Mouse (Mus musculus): ENCODE results near the gene Vax1. TPM values are rescaled to one million over a fixed set of nuclear protein-coding genes. Genes with fewer than 3 reads are reported as not detected.

The Vax1 gene
- not detected for total RNA-seq (2021)
- long read RNA-seq, experiment 1 = 0 reads
- long read RNA-seq, experiment 2 = 0 reads

DNA sequence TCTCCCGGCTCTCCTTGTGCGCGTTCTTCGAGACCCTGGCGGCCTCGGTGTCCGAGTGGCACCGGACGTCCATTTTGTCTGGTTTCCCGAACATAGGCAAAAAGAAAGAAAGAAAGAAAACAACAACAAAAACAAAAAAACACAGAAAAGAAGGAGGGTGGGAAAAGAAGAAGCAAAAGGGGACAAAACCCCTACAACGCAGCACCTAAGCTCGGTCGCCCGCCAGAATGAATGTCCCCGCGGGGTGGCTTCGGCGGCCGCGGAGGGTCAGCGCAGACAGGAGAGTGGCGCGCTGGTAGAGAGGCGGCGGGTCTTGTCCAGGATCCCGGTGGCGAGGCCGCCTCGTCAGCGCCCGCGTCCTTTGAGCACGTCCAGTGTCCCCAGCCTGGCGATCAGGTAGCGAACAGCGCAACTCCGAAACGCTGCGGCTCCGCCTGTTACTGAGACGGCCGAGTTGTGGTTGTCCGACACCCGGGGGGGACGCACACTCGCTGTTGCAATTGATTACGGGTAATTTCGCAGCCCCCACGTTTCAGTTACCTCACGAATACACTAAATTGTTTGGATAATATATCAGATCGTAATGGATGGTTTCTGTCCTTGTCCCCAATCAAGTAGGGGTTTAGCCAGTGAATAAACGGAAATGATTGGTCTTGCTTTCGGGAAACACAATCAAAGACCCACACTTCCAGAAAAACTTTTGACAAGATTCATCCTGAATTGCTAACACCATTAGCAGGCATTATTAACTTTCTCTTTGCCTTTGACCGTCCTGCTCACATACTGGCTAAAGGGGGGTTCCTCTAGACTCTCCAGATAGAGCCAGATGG is at the start of gene Vax1:
Gene Vax1, minus strand, starts transcription at position 121 of the 830 bp plus-strand sequence.
- peak in 1 of 2 experiments; percentile 25 for DNase-seq

GRCm38 (mm10) chr19:59218991-59219390 is 49.1 kb upstream of the Vax1 start, which contains the start of gene Kcnk18:
Kcnk18 (plus strand) TSS chr19:59219214.
- DNase-seq = no peak

- no peak for DNase-seq
These were observed 47.0 kb upstream of the Vax1 start for GRCm38 (mm10) chr19:59216891-59217290.

DNA sequence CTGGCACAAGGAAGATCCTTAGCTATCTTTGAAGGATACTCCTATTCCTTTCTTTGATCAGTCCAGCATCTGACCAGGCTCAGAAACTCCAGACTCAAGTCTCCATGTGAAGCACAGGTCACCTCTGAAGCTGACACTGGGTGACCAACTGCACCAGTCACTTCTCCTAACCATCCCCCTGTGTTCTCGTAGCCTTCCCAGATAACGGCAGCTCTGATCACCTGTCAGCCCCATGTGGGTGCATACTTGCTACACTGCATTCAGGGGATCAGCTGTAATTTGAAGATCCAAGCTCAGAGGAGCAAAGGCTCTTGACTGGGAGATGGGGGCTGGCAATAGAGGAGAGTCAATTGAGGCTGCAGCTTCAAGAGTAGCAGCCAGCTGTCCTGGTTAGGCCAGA is 39.1 kb upstream of the Vax1 start:
- DNase-seq = no peak

- peak; percentile 19 to 81 for DNase-seq
These were observed 38.6 kb upstream of the Vax1 start for GRCm38 (mm10) chr19:59208475-59208874.

- DNase-seq = peak; percentile 28 to 67
These were observed 28.3 kb upstream of the Vax1 start for GRCm38 (mm10) chr19:59198161-59198560.

DNA sequence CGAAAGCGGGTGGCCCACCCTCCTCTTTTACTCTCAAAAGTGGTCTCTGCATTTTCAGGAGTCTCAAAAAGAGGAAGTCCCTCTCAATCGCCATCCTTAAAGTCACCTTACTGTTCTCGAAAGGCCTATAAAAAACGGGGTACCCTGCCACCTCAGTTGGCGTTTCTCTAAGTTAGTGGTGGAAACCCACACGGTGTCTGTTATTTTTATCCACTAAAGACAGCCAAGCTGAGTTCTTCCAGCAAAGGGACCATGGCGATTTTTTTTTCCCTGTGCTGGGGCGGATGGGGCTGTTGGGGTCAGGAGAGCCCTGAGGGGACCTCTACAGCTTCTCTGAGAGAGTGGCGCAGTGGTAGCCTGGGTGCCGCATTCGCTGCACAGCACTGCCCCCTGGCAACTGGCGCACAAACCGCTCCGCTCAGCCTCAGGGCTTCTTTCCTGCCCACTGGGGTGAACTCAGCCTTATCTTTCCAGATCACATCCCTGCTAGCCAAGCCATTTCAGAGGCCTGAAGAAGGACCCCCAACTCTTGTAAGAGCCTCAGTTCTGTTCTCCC is 26.3 kb upstream of the Vax1 start:
- peak; percentile 14 to 53 for DNase-seq

GRCm38 (mm10) chr19:59195181-59195770 is 25.4 kb upstream of the Vax1 start:
- DNase-seq = no peak

- DNase-seq = peak in 1 of 2 experiments; percentile 20
These were observed 24.3 kb upstream of the Vax1 start for GRCm38 (mm10) chr19:59193986-59194820.

DNA sequence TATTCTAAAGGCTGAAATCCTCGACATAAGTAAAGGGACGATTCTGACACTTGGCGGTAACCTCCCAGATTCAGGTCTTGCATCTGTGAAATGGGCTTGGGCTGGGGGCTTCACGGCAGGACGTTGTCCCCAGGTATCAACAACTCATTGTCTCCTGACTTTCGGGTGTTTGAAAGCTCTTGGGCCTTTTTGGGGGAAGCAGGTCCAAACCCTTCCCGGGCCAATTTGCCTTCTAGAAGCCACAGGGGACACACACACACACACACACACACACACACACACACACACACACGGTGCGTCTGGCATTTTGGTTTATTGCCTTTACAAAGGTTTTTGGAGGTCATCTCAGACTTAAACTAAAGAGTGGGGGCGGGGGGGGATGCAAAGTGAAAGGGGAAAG is 23.6 kb upstream of the Vax1 start:
- DNase-seq = no peak

GRCm38 (mm10) chr19:59192491-59192890 is 22.6 kb upstream of the Vax1 start:
- DNase-seq = no peak

- DNase-seq = no peak
These were observed 21.3 kb upstream of the Vax1 start for GRCm38 (mm10) chr19:59191123-59191505.

- DNase-seq = no peak
These were observed 20.7 kb upstream of the Vax1 start for GRCm38 (mm10) chr19:59190431-59191122.

GRCm38 (mm10) chr19:59188981-59189380 is 19.1 kb upstream of the Vax1 start:
- no peak for DNase-seq

DNA sequence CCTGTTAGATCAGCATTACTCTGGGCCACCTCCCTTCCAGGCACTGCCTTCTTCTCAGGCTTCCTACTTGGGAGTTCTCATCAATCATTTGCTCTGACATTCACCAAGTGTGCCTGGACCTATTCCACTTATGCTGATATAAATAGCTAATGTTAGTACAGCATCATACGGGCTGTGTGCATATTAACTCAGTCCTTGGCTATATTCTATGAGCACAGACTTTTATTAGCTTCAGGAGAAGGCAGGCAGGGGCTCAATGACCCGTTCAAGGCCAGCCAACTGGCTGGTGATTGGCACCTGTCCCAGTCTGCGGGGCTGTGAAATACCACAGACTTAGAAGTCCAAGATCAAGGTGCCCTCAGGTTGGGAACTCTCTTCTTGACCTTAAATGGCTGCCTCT is 14.1 kb upstream of the Vax1 start:
- DNase-seq = peak in 1 of 2 experiments; percentile 14

GRCm38 (mm10) chr19:59173341-59174015 is 3.6 kb upstream of the Vax1 start:
- DNase-seq = no peak

- DNase-seq = no peak
These were observed 2.9 kb upstream of the Vax1 start for GRCm38 (mm10) chr19:59172781-59173180.

- DNase-seq = no peak
These were observed 2.0 kb upstream of the Vax1 start for GRCm38 (mm10) chr19:59171871-59172245.

DNA sequence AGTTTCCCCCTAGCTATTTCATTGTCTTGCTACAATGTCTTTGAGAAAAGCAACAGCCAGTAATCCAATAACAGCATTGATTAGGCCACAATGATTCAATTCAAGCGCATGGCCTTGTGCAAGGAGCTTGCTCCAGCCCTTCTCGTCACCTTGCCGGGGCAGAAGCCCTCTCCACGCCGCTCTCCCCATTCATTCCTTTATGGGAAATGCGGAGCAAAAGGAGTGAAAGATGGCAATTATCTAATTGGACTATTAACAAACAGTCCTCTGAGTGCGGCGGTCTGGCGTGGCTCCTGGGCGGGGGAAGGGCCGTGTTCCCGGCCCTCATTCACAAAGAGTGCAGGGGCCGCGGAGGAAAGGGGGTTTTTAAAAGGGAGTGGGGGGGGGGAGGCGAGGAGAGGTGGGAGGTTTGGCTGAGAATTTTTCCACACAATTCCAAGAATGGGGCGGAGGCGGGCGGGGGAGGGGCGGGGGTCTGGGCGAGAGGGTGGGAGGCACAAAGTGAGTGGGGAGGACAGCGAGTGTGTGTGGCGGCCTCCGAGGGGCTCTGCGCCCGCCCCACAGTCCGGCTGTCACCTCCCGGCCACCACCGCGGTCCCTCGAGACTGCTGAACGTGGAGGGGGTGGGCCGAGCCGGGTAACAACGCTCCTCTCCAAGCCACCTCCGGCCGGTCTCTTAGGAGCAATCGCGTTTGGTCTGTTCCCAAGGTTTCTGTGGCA is 1.5 kb upstream of the Vax1 start:
- no peak for DNase-seq

GRCm38 (mm10) chr19:59170766-59171095 is 875 bp upstream of the Vax1 start:
- no peak for DNase-seq
